Mouse (Mus musculus) urinary bladder, postnatal 4 days (tissue): Measurements from ENCODE around the gene C2cd5.
"Not testable (repeated sequence)": the region's sequence is repeated elsewhere in the genome, so short reads cannot be mapped to it uniquely, and the experiment has no call there.

Experiments
- DNase-seq, 2 experiments: peaks; one replicate each; pipeline ENCODE4 v3.0.0; 2021 to 2022; ENCODE audit warnings: low spot score in 2 of 2

Gene C2cd5

GRCm38 (mm10) chr6:143020647-143021046 is 79.3 kb downstream of the C2cd5 start:
- DNase-seq: no peak

DNA sequence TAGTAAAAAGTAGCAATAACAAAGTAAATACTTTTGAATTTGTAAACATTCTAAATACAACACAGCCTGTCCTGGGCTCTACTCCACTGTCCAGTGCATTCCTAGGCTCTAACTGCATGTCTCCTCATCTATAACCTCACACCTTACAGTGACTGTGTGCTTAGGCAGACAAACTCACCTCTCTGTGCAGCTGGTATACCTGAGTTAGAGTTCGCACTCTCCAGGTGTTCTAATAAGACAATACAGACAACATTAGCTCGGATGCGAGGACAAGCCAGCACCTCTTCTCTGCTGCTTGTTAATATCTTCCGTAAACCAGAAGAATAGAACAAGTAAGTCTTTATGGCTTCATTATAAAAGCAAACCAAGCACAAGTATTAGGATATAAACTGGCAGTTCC is 79.8 kb downstream of the C2cd5 start:
- DNase-seq: no peak

DNA sequence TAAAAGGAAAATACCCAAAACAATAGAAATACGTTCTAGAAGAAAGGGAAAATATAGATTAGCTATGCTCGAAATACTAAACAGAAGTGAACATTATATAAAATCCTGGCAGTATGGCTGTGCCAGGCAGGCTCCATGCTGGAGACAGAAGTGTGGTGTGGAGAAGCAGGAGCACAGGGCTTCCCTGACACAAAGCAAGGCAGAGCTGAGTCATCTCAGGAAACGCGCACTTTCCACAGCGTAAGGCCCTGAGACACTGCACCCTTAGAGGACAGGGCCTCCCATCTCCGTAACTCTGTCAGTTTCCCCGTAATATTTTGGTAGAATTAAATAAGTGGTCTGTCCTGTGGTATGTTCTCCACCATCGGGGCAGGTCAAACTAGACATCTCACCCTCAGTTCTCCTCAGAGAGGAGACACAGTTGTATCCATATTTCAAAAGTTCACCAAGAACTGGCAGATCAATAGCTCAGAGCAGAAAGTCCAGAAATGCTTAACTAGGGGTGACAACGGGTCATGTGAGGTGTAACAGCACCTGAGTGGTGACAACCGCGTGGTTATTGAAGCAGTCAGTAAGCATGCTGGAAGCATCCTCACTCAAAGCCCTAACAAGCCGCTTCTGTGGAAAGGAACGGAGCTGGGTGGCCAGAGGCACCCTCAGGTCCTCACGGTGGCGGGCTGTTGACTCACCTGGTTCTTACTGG is 87.3 kb downstream of the C2cd5 start:
- DNase-seq: peak in 1 of 2 experiments; percentile 45

- no peak for DNase-seq
Measured at GRCm38 (mm10) chr6:143008865-143009264, 91.1 kb downstream of the C2cd5 start.

DNA sequence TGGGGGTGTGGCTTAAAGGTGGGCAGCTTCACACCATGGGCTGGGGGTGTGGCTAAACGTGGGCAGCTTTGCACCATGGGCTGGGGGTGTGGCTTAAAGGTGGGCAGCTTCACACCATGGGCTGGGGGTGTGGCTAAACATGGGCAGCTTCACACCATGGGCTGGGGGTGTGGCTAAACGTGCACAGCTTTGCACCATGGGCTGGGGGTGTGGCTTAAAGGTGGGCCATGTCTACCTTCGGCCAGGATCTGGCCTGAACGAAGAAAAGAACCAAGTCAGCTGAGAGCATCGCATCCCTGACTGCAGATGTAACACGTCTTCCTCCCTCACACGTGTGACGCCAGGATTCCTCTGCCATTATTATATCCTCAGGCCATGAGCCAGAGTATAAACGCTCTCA is 94.7 kb downstream of the C2cd5 start:
- DNase-seq: peak in 1 of 2 experiments; percentile 52

GRCm38 (mm10) chr6:143004801-143005200 is 95.1 kb downstream of the C2cd5 start:
- peak in 1 of 2 experiments; percentile 42 for DNase-seq

GRCm38 (mm10) chr6:142998221-142998999 is 101.5 kb downstream of the C2cd5 start:
- peak in 1 of 2 experiments; percentile 20 for DNase-seq

DNA sequence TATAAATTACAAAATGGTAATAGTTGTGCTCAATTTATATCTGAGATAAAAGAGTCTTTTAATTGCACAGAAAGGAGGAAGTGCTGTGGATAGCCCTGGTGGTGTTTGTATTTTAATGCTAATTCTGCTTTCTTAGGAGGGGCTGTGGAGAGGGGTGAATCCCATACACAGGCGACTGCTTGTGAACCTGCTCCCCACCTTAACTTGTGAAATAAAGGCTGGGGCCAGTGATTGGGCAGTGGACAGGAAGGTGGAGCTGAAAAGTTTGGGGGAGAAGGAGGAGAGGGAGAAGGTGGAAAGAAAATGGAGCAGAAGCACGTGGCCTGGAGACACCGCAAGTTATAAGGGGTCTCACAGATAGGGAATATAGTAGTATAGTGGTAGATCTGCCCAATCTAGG is 103.1 kb downstream of the C2cd5 start:
- peak in 1 of 2 experiments; percentile 13 for DNase-seq

DNA sequence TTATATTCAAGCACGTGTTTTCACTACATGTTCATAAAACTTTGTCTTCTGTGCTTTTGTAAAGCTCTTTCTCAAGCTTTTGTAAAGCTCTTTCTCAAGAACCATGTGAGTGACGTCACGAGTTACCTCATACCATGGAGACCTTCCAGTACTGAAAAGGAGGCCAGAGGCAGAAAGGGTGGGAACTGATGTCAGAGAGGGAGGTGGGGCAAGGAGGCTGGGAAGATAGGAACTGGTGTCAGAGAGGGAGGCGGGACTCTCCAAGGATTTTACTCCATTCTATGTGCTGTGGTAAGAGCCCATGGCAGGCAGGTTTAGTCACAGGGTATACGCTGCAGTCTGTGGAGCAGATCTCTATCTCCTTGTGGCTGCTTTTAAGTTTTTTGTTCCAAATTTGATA is 104.4 kb downstream of the C2cd5 start:
- peak in 1 of 2 experiments; percentile 59 for DNase-seq

DNA sequence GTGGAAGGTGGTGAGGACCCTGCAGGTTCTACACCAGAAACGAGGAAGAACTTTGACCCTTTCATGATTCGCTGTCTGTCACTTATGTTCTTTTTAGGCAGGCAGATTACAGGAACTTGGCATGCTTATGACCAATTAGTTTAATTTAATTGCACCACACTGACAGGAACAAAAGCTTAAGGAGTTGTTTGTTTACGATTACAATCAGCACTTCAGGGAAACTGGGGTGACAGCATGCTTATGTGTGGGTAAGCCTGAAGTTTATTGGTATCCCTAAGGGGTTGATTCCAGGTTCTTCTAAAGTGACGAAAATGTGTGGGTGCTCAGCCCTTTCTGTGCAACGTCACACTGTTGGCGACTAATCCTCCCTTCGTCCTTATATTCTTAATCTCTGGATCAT is 105.1 kb downstream of the C2cd5 start:
- peak in 1 of 2 experiments; percentile 12 for DNase-seq

GRCm38 (mm10) chr6:142993705-142994698 is 105.9 kb downstream of the C2cd5 start:
- DNase-seq: peak in 1 of 2 experiments; percentile 38

DNA sequence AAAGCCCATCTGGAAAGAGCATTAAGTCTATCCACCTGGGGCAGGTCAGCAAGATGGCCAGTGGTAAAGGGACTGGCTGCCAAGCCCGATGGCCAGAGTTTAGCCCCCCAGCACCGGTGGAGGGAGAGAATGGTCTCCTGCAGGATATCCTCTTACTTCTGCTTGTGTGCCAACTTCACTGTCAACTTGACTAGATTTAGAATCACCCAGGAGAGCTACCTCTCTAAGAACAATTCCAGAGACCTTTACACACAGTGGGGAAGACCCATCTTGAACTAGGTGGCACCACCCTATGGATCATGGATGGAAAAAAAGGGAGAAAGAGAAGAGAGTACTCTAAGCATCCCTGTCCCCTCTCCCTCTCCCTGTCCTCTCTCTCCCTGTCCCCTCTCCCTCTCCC is 107.0 kb downstream of the C2cd5 start:
- DNase-seq: peak in 1 of 2 experiments; percentile 41

- DNase-seq: peak; percentile 9 to 52
Measured at GRCm38 (mm10) chr6:142992099-142992498, 107.8 kb downstream of the C2cd5 start.

DNA sequence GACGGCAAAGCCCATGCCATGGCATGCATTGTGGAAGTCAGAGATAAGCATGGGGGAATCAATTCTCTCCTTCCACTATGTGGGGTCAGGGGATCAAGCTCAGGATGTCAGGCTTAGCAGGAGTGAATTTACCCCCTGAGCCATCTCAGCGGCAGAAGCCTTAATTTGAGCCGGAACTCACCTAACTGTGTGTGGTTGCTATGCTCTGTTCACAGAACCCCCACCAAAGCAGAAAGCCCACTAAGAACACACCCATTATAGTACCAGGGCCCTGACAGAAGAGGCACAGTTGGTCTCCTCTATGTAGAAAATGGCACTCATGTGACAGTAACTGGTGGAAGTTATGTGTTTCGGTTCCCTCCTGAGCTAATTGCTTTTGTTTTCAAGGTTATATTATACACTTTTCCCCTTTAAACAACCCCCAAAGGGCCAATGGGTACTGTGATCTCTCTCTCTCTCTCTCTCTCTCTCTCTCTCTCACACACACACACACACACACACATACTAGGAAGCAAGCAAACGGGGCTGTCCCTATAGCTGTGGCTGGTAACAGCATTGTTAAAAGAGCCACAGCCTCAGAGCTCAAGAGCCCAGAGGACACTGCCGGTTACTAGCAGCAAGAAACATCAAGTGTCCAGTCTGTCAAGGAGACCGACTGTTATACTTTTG is 108.4 kb downstream of the C2cd5 start:
- peak in 1 of 2 experiments; percentile 8 for DNase-seq

DNA sequence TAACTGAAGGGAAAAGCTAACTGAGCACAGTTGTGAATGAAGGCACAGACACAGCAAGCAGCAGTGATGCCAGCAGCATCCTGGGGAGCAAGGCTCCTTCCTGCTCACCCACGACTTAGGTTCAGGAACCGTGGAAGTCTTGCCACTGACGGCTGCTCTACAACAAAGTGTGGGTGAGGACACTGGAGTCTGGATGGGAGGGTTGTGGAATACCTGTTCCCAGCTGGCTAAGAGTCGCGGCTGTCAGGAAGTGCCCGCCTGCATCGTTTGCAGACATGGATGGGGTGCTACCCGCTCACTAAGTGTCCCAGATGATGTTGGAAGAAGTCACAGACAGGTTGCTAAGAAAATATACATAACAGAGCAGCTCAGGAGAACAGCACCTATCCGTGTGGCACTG is 109.4 kb downstream of the C2cd5 start:
- DNase-seq: no peak

GRCm38 (mm10) chr6:142989495-142989894 is 110.4 kb downstream of the C2cd5 start:
- no peak for DNase-seq

GRCm38 (mm10) chr6:142988753-142989152 is 111.2 kb downstream of the C2cd5 start:
- DNase-seq: peak in 1 of 2 experiments; percentile 72

DNA sequence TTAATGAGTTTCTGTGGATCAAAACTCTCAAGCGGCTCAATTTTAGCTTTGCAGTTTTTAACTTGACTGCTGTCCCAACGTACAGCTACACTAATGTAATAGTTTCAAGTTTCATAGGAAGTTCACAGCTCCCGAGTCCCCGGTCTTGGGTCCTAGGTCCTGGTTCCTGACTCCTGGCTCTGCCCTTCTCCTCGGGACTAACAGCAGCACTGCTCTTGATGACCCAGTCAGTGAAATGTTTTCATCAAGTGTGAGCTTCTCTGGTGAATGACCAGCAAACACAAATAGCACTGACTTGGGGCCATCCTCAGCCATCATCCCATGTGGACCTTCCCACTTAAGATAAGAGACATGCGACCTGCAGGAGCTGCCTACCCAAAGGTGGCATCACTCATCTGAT is 111.7 kb downstream of the C2cd5 start:
- DNase-seq: no peak

GRCm38 (mm10) chr6:142987616-142988015 is 112.3 kb downstream of the C2cd5 start:
- no peak for DNase-seq

DNA sequence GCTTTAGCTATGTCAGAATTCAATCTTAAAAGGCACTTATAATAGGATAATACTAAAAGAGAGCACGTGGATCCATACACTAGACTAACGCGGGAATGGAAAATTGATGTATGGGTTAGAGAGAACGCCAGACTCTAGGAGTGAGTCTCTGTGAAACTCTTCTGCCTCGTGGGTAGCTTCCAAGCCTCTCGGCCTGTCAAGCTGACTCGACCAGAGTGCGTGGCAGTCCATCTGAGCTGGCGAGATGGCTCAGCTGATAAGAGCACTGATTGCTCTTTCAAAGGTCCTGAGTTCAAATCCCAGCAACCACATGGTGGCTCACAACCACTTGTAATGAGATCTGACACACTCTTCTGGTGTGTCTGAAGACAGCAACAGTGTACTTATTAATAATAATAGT is 113.2 kb downstream of the C2cd5 start:
- DNase-seq: not testable (repeated sequence)

DNA sequence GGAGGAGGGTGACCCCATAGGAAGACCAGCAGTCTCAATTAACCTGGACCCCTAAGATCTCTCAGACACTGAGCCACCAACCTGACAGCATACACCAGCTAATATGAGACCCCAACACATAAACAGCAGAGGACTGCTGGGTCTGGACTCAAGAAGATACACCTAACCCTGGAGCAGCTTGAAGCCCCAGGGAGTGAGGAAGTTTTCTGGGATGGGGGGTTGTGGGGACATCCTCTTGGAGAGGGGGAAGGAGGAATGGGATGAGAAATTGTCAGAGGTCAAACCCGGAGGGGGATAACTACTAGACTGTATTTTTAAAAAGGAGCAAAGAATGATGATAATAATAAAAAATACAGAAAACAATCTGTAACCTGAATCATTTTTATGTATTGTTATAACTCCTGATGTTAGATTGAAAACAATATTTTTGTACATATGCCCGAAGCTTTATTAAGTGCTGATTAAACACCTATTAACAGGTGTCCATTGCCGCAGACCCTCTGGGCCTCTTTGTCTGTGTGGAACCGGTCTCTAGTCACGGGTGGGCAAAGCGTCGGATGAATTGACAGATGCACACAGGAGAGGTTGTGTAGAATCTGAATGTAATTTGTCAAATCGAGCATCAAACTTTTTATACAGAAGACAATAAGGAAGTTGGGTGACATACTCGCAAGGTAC is 114.2 kb downstream of the C2cd5 start:
- DNase-seq: not testable (repeated sequence)
